Mouse (Mus musculus) brain, embryonic 14.5 days (tissue): Measurements from ENCODE around the gene Naa16. TPM values are rescaled to one million over a fixed set of nuclear protein-coding genes. Genes with fewer than 3 reads are reported as not detected.
A peak's percentile ranks its signal among the peaks of the same experiment; 100 is the strongest.
"Not testable (repeated sequence)": the region's sequence is repeated elsewhere in the genome, so short reads cannot be mapped to it uniquely, and the experiment has no call there.

ENCODE experiments used
- DNase-seq: peaks from one replicate; pipeline ENCODE4 v3.0.0-alpha.2; 2011; ENCODE audit warnings: low read depth
- CTCF ChIP-seq: fragments of 200-500 bp; IDR thresholded peaks from 2 replicates; pipeline ENCODE4 v1.5.1; 2012; ENCODE audit warnings: inconsistent platforms, mild to moderate bottlenecking, moderate library complexity, borderline replicate concordance; ENCODE audit not compliant: insufficient read depth, insufficient read length; ENCODE audit errors: extremely low read depth
- POLR2A ChIP-seq: fragments of 200-500 bp; IDR thresholded peaks from 2 replicates; pipeline ENCODE4 v1.6.1; 2012; ENCODE audit warnings: mild to moderate bottlenecking, inconsistent platforms, borderline replicate concordance; ENCODE audit not compliant: poor library complexity, insufficient read depth, insufficient read length, severe bottlenecking; ENCODE audit errors: extremely low read depth
- polyA plus RNA-seq: library from polyadenylated mRNA; depleted of rRNA; stranded (reverse); fragments of >200 nt; gene quantifications from 2 replicates; pipeline ENCODE4 v1.2.3, GENCODE M21; 2012; rRNA removed

The Naa16 gene
- 11.8 and 13.2 TPM in 2 replicates for polyA plus RNA-seq

DNA sequence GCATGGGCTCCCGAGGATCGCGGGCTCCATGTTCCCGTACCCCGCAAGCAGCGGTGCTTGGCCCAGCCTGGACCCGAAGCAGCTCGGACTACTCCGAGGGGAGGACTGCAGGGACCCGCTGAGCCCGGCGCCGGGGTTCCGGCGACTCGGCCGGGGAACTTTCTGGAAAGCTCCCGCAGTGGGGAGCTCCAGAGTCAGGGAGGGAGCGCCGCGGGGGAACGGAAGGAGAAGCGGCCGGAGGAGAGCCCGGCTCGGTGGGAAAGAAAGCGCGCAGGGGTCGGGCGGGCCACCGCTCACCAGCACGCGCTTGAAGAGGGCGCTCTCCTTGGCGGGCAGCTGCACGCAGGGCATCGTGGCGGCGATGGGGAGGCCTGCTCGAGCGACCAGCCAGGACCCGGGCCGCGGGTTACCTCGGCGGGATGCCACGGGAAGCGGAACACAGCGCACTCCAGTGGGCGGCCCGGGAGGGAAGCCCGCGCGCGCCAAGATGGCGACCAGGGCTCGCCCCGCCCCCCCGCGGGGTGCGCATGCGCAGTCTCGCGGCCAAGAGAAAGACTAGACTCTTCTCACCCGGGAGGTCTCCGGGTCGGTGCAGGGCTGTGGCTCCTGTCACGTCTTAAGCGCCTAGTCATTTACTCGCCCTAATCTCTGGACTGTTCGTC, at the start of gene Naa16:
Gene Naa16 (minus strand): TSS at position 514 of the 662 bp plus-strand sequence.
- TF ChIP-seq POLR2A: peak; percentile 90
- peak; percentile 47; the same call in 1 of the 2 replicates for TF ChIP-seq CTCF
- peak; percentile 97 for DNase-seq

DNA sequence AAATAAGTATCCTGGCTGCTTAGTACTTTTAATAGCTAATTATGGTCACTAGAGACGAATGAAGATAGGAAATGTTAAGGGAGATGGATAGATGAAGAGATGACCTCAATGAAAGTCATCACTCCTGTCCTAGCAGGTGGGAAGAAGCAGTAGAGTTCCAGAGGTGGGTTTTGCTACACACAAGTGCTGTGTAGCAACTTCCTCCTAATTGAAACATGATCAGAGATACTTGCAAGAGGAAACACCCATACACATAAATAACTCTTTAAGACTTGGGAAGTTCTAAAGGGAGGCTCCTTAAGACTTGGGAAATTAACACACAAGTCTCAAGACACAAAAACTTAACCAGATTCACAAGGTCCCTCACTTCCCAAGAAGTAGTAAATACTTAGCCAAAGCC, 43.5 kb upstream of the Naa16 start:
- TF ChIP-seq POLR2A: no peak
- TF ChIP-seq CTCF: no peak
- DNase-seq: no peak

DNA sequence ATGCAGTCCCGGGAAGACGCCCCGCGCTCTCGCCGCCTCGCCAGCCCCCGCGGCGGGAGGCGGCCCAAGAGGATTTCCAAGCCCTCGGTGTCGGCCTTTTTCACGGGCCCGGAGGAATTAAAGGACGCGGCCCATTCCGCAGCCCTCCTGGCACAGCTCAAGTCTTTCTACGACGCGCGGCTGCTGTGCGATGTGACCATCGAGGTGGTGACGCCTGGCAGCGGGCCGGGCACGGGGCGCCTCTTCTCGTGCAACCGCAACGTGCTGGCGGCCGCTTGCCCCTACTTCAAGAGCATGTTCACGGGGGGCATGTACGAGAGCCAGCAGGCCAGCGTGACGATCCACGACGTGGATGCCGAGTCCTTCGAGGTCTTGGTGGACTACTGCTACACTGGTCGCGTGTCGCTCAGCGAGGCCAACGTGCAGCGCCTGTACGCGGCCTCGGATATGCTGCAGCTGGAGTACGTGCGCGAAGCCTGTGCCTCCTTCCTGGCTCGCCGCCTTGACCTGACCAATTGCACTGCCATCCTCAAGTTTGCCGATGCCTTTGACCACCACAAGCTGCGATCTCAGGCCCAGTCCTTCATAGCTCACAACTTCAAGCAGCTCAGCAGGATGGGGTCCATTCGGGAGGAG, 36.3 kb upstream of the Naa16 start:
- not testable (repeated sequence) for DNase-seq

DNA sequence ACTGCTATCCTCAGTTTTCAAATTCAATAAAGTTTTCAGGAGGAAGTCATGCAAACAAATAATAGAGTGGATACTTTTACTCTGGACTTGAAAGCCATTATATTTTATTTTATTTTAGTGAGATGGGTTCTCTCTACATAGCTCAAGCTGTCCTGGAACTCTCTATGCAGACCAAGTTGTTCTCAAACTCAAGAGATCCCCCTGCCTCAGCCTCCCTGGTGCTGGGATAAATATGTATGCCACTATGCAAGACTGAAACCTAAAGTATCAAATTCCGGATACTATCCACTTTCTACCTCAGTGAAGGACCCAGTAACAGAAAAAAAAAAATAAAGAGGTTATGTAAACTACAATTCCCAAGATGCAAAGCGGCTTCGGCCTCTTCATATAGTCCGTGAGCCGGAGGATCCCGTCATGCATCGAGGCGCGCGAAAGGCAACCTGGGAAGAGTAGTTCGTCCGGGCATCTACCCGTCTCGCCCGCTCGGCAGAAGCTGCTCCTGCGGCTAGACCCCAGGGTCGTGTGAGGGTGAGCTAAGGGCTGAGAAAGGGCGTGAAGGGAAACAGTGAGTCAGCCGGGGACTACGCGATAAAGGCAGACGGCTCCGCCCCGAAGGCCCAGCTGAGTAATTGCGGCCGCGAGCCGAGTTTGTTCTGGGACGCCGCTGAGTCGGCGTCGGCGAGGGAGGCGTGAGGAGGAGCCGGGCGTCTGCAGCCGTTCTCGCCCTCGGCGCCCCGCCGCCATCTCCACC, 35.6 kb upstream of the Naa16 start, which contains the start of gene Kbtbd7:
Gene Kbtbd7 (plus strand): TSS at position 533 of the 751 bp plus-strand sequence.
- DNase-seq: peak; percentile 98
- TF ChIP-seq CTCF: no peak
- peak; percentile 68; the same call in 1 of the 2 replicates for TF ChIP-seq POLR2A

DNA sequence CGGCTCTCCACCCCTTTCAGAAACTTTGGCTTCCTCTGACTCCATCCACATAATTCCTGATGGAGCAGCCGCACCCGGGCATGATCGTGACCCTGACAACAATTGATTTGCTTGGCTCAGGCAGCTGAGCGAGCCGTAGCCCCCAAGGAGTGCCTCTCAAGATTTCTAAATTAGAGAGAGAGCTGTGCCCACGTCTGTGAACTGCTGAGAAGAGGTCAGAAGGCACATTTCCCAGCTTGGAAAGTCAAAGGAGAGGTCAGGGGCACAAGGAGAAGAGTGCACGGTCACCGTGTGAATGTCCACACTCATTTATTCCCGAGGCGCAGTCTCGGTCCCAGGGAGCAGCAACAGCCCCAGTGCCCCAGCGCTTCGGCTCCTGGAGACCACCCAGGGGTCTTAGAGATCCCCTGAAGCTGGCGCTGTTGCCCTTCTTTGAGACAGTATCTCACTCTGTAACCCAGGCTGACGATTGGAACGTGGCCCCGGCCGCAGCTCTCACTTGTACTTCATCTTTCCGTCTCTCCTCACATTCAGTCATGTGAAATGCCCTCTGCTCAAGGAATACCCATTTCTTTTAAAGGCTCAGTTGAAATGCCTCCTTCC, 29.6 kb upstream of the Naa16 start:
- DNase-seq: peak; percentile 35
- TF ChIP-seq CTCF (peak; percentile 16; the same call in 1 of the 2 replicates), POLR2A (no peak)

DNA sequence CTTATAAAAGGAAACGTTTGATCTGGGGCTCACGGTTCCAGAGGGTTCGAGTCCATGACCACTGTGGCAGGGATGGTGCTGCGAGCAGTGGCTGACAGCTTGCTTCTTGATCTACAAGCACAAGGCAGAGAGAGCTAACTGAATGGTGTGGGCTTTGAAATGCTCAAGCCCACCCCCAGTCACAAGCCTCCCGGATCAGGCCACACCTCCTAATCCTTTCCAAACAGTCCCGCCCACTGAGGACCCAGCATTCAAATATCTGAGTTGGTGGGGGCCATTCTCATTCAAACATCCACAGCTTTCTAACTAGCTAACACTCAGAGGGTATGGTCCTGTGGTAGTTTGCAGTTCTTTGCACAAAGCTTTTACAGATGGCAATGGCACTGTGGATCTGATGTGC, 22.5 kb upstream of the Naa16 start:
- DNase-seq: no peak
- TF ChIP-seq CTCF: no peak
- TF ChIP-seq POLR2A: no peak

DNA sequence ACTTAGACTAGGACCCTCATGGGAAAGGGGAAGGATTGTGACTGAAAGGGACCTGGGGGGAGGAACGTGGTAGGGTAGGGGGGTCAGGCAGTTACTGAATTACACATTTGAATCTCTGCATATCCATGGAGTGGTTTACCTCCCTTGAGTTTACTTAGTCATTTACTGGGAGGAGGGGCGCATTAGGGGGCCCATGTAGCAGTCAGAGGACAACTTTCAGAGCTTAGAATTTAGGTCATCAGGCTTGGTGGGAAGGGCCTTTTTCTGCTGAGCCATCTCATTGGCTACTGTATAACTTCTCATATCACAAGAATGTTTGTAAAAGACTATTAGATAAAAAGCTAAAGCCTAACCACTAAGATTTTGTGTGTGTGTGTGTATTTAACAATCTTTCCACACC, 20.1 kb upstream of the Naa16 start:
- no peak for DNase-seq
- TF ChIP-seq POLR2A (no peak), CTCF (no peak)

DNA sequence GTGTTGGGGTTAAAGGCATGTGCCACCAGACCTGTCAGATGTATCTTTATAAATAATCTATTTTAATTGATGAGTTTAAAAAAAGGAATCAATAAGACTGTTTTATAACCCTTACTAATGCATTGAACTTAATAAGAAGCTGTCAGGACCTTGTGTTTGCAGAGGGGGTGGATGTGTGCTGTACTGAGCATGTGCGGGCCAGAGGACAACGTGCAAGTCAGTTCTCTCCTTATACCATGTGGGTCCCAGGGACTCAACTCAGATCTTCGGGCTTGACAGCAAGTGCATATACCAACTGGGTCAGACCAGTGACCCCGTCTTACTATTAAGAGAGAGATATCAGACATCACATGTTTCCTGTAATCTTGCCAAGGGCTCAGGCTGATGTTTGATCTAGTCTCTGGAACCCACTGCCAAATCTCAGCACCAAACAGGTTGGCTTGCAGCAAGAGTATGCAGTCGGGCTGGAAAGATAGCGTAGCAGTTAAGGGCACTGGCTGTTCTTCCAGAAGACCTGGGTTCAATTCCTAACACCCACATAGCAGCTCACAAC, 18.8 kb upstream of the Naa16 start:
- DNase-seq: no peak
- no peak for TF ChIP-seq POLR2A
- TF ChIP-seq CTCF: no peak

DNA sequence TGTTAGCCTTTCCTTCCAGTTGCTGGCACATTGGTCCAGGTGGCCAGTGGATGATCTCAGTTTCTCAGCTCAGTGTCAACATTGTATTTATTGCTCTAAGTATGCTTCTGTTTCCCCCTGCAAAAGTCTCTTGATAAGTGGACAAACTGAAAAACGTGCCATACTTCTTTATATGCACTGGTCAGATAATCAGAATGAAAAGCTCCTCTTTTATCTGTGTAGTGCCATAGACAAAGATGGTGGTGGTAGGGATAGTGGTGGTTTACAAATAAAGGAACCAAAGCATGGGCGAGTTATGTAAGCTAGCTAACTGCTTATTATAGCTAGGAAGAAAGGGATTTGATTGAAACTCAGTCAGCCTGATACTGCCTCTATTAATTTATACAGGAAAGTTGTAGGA, 17.1 kb upstream of the Naa16 start:
- no peak for DNase-seq
- TF ChIP-seq POLR2A (no peak), CTCF (no peak)

DNA sequence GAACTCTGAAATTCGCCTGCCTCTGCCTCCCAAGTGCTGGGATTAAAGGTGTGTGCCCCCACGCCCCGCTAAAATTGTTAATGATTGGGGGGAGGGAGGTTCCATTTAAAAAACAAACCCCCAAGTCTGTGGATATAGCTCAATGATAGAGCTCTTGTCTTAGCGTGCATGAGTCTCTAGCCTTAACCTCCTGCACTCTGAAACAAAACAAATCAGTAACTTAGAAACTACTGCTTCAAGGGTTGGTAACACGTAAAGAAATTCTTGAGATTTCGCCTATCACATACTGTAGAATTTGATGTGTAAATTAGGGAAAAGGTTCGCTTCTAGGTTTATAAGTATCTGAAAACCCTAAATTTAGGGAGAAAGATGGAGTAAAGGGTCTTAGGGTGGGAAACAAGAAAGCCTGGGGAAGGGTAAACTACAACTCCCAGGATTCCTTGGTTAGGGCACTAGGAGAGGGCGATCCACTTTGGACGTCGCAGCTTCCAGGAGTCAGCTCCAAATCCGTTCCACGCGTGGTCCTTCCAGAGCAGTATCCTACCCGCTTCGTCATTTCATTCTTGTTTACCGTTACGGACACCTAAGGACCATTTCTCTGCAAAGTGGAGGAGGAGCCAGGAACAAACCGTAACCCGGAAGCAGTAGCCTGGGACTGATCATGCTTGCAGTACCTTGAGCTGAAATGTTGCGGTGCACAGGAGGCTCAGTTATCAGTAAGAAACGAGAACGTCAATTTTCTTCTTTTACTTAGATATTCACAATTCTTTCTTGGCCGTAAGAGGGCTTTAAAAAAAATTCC, 6.9 kb upstream of the Naa16 start, which contains the start of gene Mtrf1:
Gene Mtrf1 (plus strand): TSS at position 452 of the 802 bp plus-strand sequence.
- TF ChIP-seq POLR2A: peak; percentile 10; the same call in 1 of the 2 replicates
- TF ChIP-seq CTCF: no peak
- DNase-seq: peak; percentile 94
